Mouse (Mus musculus): ENCODE measurements around the gene Cdc34. TPM values are rescaled to one million over a fixed set of nuclear protein-coding genes. Genes with fewer than 3 reads are reported as not detected.

Cdc34 gene
- polyA plus RNA-seq, 1 experiment from 2014 or later, result 137 TPM

DNA sequence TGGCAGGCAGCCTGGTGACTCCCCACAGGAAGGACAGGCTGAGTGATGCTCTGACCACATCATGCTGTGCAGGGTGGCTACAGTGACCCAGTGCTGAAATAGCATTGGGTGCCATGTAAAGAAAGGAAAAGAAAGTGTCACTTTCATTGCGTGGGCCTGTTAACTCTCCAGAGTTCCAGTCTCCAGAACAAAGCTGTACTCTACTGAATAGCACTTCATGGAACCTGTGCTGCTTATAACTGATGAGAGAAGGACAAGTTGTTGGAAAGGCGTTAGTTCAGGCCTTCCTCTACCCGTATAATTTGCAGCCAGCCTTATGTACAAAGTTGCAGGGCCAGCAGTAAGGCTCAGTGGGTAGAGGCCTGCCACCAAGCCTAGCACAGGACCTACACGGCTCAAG is 6.7 kb downstream of the Cdc34 start, which contains the start of gene Gzmm:
Gene Gzmm (plus strand): TSS at position 301 of the 400 bp plus-strand sequence.
- H3K4me2 ChIP-seq (replicated peaks), result no peak within 1 kb of the TSS
- ATAC-seq (ENCODE audit: insufficient number of reproducible peaks, insufficient read depth, low FRiP score, low TSS enrichment), result no peak
- no peak within 1 kb of the TSS for H3K9ac ChIP-seq
- WGBS, result 91% methylated on average over 4 of the region's 4 CpGs
- no peaks in the 10 kb centered on the region for H3K27me3 ChIP-seq
- H3K27ac ChIP-seq, result no peak within 1 kb of the TSS
- H3K4me3 ChIP-seq, result no peak within 1 kb of the TSS
- peaks cover 5% of the 10 kb centered on the region for H3K9me3 ChIP-seq
- peaks cover 53% of the 10 kb centered on the region for H3K36me3 ChIP-seq
- peaks cover 2% of the 10 kb centered on the region for H3K4me1 ChIP-seq

DNA sequence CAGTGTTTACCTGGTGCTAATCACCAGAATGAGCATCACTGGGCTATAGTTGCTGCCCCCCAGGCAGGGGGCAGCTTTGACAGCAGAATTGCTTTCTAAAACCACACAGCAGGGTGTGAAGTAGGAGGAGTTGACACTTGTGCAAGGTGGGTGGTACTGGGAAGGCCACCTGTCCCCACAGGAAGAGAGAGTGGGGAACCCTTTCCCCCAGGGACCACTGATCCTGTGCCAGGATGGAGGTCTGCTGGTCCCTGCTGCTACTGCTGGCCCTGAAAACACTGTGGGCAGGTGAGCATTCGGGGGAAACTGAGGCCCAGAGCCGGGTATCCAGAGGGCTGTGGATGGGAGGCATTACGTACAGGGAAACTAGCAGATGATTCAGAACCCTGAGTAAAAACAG is 7.2 kb downstream of the Cdc34 start:
- Histone ChIP-seq H3K27me3 (no peaks in the 10 kb centered on the region), H3K9me3 (peaks cover 5% of the 10 kb centered on the region), H3K36me3 (peaks cover 51% of the 10 kb centered on the region), H3K27ac (no peak overlapping the region), H3K4me3 (no peak overlapping the region), H3K4me2 (replicated peaks) (no peak overlapping the region), H3K9ac (no peak overlapping the region), H3K4me1 (no peaks in the 10 kb centered on the region)
- 95% methylated on average over 3 of the region's 3 CpGs for WGBS
- no peak for ATAC-seq (ENCODE audit: insufficient number of reproducible peaks, insufficient read depth, low FRiP score, low TSS enrichment)

DNA sequence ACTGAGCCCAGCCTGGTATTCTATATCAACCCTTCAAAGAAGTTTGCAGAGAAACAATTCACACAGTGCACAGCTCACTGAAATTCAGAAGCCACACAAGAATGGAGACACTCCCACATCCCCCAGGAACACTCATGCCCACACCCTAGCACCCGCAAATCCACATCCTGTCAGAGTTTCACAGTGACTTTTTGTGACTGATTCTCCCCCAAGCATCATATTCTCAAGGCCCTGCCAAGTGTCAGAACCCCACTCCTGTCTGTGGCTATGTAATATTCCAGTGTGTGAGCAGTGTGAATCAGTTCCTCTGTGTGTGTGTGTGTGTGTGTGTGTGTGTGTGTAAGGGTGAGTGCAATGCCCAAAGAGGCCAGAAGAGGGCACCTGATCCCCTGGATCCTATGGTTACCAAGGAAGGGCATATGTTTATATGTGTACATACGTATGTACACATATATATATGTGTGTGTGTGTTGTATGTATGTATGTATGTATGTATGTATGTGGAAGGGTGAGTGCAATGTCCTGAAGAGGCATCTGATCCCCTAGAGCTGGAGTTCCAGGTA is 10.1 kb downstream of the Cdc34 start:
- ATAC-seq (ENCODE audit: insufficient number of reproducible peaks, insufficient read depth, low FRiP score, low TSS enrichment), result no peak
- WGBS, result 93% methylated on average over 2 of the region's 2 CpGs
- Histone ChIP-seq H3K36me3 (peaks cover 23% of the 10 kb centered on the region), H3K27ac (no peak overlapping the region), H3K9ac (no peak overlapping the region), H3K9me3 (peaks cover 5% of the 10 kb centered on the region), H3K4me3 (no peak overlapping the region), H3K4me1 (peaks cover 12% of the 10 kb centered on the region), H3K27me3 (no peaks in the 10 kb centered on the region), H3K4me2 (replicated peaks) (no peak overlapping the region)

DNA sequence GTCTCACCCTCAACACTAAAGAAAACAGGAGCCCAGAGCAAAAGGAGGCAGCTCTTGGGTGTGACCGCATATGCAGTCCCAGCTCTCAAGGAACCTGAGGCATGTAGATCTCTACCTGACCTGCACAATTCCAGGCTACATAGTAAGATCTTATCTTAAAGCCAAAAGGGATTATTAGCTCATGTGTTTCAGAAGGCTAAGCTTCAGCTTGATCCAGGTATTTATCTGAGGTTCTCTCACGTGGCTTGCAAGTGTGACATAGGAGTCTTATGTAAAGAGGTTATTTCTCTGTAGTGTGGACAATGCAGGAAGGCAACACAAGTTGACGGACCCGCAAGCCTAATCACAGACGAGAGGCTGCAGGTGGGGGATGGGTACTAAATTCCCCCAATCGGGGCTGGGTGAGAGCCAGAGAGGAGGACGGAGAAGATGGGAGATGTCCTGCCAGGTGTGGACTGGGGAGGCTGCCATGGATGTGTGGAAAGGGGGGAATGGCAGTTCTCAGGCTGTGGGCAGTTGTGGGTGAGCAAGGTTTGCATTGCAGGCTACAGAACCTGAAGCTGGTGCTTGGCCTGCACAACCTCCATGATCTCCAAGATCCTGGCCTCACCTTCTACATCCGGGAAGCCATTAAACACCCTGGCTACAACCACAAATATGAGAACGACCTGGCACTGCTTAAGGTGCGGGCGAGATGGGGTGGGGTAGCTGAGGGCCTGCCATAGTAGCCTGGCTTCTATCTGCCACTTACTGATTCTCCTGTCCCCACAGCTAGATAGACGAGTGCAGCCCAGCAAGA is 11.8 kb downstream of the Cdc34 start:
- ATAC-seq (ENCODE audit: insufficient number of reproducible peaks, insufficient read depth, low FRiP score, low TSS enrichment), result no peak
- Histone ChIP-seq H3K9me3 (peaks cover 5% of the 10 kb centered on the region), H3K4me2 (replicated peaks) (no peak overlapping the region), H3K27ac (no peak overlapping the region), H3K27me3 (no peaks in the 10 kb centered on the region), H3K36me3 (peaks cover 7% of the 10 kb centered on the region), H3K4me3 (no peak overlapping the region), H3K9ac (no peak overlapping the region), H3K4me1 (peaks cover 12% of the 10 kb centered on the region)
- 77% methylated on average over 12 of the region's 12 CpGs for WGBS

DNA sequence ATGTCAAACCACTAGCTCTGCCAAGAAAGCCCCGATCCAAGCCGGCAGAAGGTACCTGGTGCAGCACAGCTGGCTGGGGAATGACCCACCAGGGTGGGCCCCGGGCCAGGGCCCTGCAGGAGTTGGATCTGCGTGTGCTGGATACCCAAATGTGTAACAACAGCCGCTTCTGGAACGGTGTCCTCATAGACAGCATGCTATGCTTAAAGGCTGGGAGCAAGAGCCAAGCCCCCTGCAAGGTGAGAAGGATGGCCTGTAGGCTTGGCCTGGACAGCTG is 12.3 kb downstream of the Cdc34 start:
- Histone ChIP-seq H3K9me3 (peaks cover 5% of the 10 kb centered on the region), H3K27me3 (no peaks in the 10 kb centered on the region), H3K27ac (no peak overlapping the region), H3K4me1 (peaks cover 12% of the 10 kb centered on the region), H3K36me3 (peaks cover 1% of the 10 kb centered on the region), H3K9ac (no peak overlapping the region), H3K4me3 (no peak overlapping the region), H3K4me2 (replicated peaks) (no peak overlapping the region)
- ATAC-seq (ENCODE audit: insufficient number of reproducible peaks, insufficient read depth, low FRiP score, low TSS enrichment), result no peak
- whole genome bisulfite sequencing, result 82% methylated on average over 6 of the region's 6 CpGs

DNA sequence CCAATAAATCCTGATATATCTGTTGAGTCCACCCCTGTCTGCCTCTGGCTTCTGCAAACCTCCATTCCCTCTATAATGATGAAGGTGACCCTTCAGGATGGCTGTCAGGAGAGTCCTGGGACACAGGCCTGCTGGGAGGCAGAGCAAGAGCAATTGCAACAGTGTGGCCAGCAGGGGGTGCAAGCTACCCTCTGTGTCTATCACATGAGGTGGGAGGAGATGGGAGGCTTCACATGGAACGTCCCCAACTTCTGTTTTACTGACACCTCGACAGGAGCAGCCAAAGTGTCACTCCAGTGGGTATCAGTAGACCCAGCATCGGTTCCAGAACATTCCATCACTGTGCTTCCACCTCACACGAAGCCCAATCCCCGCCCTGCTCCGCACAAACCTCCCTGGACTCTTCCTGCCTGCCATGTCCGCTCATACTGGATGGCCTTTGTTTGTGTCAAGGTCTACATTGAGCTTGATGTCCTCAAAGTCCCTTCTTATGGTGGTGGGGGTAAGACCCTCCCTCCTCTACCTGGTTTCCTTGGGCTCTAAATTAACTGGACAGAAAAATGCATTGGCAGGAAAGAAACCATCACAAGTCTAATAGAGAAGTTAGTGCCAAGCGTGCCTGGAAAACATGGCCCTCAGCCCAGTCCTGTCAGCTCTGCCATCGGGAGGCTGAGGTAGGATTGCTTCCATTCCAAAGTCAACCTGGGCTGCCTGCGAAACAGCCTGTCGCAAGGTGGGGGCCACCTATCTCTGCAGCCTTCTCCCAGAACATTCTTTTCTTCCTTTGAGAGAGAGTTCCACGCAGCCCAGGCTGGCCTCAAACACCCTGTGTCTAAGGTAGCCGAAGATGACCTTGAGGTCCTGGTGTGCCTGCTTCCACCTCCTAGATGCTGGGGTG is 13.5 kb downstream of the Cdc34 start:
- WGBS, result 57% methylated on average over 13 of the region's 13 CpGs
- no peak overlapping the region for H3K9ac ChIP-seq
- no peaks in the 10 kb centered on the region for H3K36me3 ChIP-seq
- H3K27ac ChIP-seq, result peak overlapping the region; percentile 73
- ATAC-seq (ENCODE audit: insufficient number of reproducible peaks, insufficient read depth, low FRiP score, low TSS enrichment), result no peak
- peaks cover 5% of the 10 kb centered on the region for H3K9me3 ChIP-seq
- H3K4me2 ChIP-seq (replicated peaks), result no peak overlapping the region; the same call in 1 of the 2 replicates
- H3K4me1 ChIP-seq, result peaks cover 12% of the 10 kb centered on the region
- 0 out of 2 replicates have a peak overlapping the region, but pooled peaks have one; percentile 2 for H3K4me3 ChIP-seq
- no peaks in the 10 kb centered on the region for H3K27me3 ChIP-seq

DNA sequence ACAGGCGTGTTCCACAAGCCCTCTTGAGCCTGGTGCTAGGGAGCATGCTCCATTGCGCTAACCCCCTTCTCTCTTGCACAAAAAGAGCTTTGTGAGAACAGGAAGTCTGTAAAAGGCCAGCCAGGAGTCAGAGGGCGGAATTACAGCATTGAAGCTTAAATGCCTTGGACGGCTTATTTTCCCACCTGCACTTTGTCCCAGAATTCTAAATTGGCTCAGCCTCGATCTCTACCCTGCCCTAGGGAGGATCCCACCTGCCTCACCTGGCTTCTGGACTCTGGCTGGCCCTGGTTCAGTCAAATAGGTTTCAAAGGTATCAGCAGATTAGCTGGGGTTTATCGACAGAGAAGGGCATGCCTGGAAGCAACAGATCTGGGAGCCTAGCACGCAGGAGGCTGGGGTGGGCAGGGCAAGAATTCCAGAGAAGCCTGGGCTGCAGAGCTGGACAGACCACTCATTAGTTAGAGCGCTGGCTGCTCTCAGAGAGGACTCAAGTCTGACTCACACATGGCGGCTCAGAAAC is 14.2 kb downstream of the Cdc34 start:
- peaks cover 14% of the 10 kb centered on the region for H3K4me1 ChIP-seq
- no peaks in the 10 kb centered on the region for H3K27me3 ChIP-seq
- no peak overlapping the region; the same call in 1 of the 2 replicates for H3K4me2 ChIP-seq (replicated peaks)
- peaks cover 5% of the 10 kb centered on the region for H3K9me3 ChIP-seq
- H3K36me3 ChIP-seq, result no peaks in the 10 kb centered on the region
- no peak overlapping the region for H3K9ac ChIP-seq
- 23% methylated on average over 9 of the region's 9 CpGs for WGBS
- H3K4me3 ChIP-seq, result no peak overlapping the region
- no peak for ATAC-seq (ENCODE audit: insufficient number of reproducible peaks, insufficient read depth, low FRiP score, low TSS enrichment)
- peak overlapping the region; percentile 73 for H3K27ac ChIP-seq

DNA sequence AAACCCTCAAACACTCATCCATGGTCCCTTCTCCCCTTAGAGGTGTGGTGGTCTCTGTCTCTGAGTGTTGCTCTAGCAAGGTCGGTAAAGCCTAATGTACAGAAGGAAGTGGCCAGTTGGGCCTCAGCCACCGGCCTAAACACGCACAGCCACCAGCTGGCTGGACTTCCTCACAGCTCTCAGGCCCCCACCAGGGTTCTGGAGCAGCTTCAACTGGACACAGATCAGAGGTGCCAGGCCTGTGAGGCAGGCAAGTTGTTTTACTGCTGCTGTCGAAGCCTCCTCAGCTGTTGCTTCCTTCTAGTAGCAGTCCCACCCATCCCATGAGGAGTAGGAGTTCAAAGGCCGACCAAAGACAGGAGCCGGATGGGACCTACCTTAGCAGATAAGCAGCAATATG is 15.9 kb downstream of the Cdc34 start:
- no peaks in the 10 kb centered on the region for H3K27me3 ChIP-seq
- H3K9ac ChIP-seq, result no peak overlapping the region; the same call in 1 of the 2 replicates
- no peaks in the 10 kb centered on the region for H3K36me3 ChIP-seq
- H3K4me2 ChIP-seq (replicated peaks), result no peak overlapping the region
- 81% methylated on average over 6 of the region's 6 CpGs for WGBS
- peaks cover 18% of the 10 kb centered on the region for H3K4me1 ChIP-seq
- no peaks in the 10 kb centered on the region for H3K9me3 ChIP-seq
- ATAC-seq (ENCODE audit: insufficient number of reproducible peaks, insufficient read depth, low FRiP score, low TSS enrichment), result no peak
- no peak overlapping the region for H3K4me3 ChIP-seq
- no peak overlapping the region for H3K27ac ChIP-seq

DNA sequence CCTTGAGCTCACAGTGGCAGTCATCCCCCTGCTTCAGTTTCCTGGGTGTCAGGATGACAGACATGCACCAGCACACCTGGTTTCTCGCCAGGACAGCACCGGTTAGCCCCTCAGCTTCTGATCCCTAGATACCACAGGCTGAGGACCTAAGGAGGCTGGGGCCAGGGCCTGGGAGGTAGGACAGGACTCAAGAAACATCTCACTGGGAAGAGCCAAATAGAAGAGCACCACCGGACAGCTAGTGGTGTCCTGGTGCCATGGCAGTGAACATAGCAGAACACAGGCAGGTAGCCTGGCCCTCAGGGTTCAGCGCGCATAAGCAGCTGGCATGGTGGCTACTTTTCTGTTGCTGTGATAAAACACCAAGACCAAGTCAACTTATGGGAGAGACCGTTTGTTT is 16.5 kb downstream of the Cdc34 start:
- Histone ChIP-seq H3K4me3 (no peak overlapping the region), H3K4me2 (replicated peaks) (no peak overlapping the region), H3K9ac (no peak overlapping the region; the same call in 1 of the 2 replicates), H3K27ac (no peak overlapping the region), H3K36me3 (no peaks in the 10 kb centered on the region), H3K9me3 (no peaks in the 10 kb centered on the region), H3K27me3 (no peaks in the 10 kb centered on the region), H3K4me1 (peaks cover 18% of the 10 kb centered on the region)
- ATAC-seq (ENCODE audit: insufficient number of reproducible peaks, insufficient read depth, low FRiP score, low TSS enrichment), result no peak
- WGBS, result 98% methylated on average over 6 of the region's 6 CpGs

DNA sequence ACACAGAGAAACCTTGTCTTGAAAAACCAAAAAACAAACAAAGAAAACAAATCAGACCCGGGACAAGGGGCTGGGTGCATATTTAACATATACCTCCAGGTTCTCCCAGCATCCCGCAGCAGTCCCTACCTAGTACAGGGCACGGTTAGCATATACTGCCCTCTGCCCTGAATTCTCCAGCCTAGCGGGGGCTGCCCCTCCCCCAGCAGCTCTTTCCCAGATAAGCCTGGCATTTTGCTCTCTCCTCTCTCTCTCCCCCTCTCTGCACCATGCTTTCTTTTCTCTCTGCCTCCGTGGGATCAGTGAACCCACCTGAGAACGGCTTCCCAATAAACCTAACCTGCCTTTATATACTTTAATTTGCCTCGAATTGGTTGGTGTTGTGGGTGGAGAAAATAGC is 18.7 kb downstream of the Cdc34 start:
- H3K4me2 ChIP-seq (replicated peaks), result no peak overlapping the region
- no peaks in the 10 kb centered on the region for H3K27me3 ChIP-seq
- ATAC-seq (ENCODE audit: insufficient number of reproducible peaks, insufficient read depth, low FRiP score, low TSS enrichment), result no peak
- no peaks in the 10 kb centered on the region for H3K36me3 ChIP-seq
- no peak overlapping the region for H3K4me3 ChIP-seq
- no peaks in the 10 kb centered on the region for H3K9me3 ChIP-seq
- WGBS, result 43% methylated on average over 7 of the region's 7 CpGs
- no peak overlapping the region for H3K9ac ChIP-seq
- H3K27ac ChIP-seq, result no peak overlapping the region
- H3K4me1 ChIP-seq, result peaks cover 21% of the 10 kb centered on the region

DNA sequence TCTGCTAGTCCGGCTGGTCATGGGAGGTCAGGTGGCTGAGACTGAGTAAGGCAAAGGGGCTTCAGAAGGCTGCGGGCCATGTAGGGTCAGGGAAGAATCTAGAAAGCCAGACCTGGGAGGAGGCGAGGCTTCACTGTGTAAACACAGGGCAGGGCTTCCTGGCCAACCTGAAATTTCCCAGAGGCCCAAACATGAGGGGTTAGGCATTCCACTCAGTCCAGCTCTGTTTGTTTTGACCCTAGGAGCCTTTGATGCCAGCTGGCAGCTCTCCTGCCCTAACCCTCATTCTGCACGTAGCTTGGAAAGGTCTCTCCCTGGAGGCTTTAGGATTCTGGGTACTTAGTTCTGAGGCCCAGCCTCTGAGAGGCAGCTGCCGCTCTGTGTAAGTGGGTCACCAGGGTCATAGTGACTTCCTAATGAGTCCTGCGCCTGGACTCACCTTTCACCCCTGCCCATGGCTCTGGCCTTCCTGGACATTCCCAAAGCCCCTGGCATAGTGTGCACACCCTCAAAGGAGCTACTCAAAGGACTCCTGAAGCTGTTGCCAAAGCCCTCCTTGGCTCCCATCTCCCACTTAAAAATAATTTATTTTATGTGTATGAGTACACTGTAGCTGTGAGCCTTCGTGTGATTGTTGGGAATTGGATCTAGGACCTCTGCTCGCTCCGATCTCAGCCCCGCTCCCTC is 19.6 kb downstream of the Cdc34 start:
- no peak overlapping the region for H3K27ac ChIP-seq
- no peak overlapping the region for H3K9ac ChIP-seq
- 42% methylated on average over 10 of the region's 10 CpGs for WGBS
- no peak for ATAC-seq (ENCODE audit: insufficient number of reproducible peaks, insufficient read depth, low FRiP score, low TSS enrichment)
- peaks cover 22% of the 10 kb centered on the region for H3K4me1 ChIP-seq
- H3K27me3 ChIP-seq, result no peaks in the 10 kb centered on the region
- H3K9me3 ChIP-seq, result no peaks in the 10 kb centered on the region
- no peak overlapping the region for H3K4me3 ChIP-seq
- H3K4me2 ChIP-seq (replicated peaks), result no peak overlapping the region
- H3K36me3 ChIP-seq, result no peaks in the 10 kb centered on the region

Data from embryonic facial prominence, embryonic 12.5 days (tissue).